Mouse (Mus musculus) frontal cortex, postnatal 10 days (tissue): ENCODE results near the gene Mipep.

Experiments used
- DNase-seq, 2 experiments: peaks; one replicate each; pipeline ENCODE4 v3.0.0; 2022; ENCODE audit warnings: low spot score in 2 of 2, mixed read lengths in 1 of 2

Mipep gene

DNA sequence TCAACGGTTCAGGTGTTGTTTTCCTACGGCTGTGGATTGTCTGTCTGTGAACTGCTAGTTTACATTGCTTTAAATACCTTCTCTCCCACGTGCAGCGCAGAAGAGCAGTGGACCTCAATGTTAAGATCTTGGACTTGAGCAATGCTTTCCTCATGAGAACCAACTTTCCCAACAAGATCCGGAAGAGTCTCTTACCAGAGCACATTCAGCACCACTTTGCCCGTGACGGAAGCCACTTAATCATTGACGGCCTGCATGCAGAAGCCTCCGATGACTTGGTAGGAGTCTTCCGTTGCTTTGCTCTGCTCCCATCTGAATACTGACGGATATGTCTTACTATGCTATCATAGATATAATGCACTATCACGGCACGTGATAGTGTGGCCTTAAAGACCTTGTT lies 17.7 kb downstream of the Mipep start:
- DNase-seq = no peak

DNA sequence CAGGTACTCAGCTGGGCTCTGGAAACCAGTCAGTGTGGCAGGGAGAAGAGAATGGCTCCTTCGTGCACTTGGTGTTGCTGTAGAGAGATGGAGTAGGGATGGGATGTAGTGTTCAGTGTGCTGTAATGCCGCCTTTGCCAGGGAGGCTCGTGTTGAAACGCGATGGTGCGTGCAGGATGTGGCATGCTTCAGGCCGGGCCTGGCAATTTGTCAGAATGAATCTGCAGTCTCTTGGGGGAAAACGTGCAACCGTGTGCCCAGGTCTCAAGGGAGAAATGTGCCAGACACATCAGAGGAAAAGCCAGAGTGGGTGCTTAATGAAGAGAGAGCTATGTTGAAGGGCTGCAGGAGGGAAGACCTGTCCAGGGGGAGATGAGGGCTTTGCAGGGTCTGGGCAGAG lies 20.6 kb downstream of the Mipep start:
- no peak for DNase-seq

DNA sequence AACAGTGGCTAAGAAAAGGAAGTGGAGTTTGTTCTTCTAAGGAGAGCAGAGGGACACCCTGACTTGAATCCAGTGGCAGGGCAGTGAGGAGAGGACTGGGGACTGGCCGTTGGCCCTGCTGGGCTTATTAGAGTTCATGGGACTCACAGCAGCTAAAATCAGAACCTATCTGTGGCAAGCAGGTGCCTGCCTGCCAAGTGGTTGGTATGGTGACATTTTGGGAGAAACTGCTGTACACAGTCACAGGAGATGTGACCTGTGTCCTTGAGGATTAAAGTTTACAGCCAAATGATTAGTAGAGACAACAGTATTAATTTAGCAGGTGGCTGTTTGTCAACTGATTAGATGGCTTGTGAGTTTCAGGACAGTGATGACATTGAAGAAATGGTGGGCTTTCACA lies 21.5 kb downstream of the Mipep start:
- DNase-seq = no peak

DNA sequence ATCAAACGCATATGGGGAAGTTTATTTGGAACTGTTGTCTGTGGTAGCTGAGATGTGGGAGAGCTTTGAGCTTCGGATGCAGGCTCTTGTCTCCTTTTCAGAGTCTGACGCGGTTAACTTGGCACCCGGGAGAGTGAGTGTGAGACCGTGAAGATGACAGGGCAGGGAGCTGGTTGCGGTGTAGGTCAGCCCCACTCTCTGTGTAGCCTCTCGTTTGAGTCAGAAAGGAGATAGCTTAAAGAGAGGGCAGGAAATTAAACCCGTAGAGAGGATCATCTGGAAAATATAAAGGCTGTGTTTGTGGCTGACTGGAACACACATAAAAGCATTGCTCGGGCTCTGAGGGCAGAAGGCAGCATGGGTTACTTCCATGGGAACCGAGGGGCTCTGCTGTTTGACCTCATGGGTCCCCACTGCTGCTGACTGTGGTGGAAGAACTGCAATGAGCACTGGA lies 22.5 kb downstream of the Mipep start:
- no peak for DNase-seq

DNA sequence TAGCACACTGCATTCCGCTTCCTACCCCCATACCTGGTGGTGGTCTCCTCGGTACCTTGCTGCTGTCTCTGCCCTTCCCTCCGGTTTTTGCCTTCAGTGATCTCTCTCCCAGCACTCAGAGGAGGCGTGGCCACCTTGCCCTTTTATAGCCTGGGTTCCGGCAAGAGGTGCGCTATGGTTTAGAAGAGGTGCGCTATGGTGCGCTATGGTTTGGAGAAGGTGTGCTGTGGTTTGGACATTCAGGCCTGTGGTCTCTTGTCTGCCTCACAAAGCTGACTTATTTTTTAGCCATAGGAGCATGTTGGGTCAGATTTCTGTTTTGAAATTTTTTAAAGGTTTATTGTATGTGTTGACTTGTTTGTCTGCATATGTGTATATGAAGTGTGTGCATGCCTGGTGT lies 25.5 kb downstream of the Mipep start:
- no peak for DNase-seq

DNA sequence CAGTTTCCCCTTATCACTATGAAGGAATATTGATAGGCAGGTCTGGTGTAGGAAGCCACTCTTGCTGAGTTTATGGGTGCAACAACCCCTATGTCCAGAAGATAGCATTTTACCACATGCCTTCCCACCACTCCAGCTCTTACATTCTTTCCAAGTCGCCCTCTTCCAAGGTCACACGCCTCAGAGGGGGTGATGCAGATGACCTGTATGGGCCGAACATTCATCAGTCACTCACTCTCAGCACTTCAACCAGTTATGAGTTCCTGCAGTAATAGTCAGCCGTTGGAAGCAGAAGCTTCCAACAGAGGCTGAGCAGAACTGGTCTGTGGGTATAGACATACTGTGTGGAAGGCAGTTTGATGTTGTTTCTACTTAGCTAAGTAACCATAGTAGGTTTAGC lies 27.2 kb downstream of the Mipep start:
- DNase-seq = no peak

DNA sequence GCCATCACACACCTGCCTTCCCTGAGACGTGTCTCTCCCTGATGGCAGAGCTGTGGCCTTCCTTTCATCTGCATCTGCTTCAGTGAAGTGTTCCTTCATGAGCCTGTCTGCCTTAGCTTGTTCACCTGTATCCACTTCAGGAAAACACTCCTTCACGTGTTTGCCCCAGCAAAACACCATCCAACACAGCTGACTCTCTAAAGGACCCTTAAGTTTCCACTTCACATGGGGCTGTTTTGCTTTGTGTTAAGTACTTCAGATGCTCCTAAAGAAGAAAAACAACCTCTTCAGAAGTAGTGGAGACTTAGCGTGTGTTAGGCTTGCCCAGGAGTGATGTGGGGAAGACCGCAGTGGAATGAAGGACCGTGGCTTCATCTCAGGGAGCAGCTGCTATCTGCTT lies 30.7 kb downstream of the Mipep start:
- no peak for DNase-seq

DNA sequence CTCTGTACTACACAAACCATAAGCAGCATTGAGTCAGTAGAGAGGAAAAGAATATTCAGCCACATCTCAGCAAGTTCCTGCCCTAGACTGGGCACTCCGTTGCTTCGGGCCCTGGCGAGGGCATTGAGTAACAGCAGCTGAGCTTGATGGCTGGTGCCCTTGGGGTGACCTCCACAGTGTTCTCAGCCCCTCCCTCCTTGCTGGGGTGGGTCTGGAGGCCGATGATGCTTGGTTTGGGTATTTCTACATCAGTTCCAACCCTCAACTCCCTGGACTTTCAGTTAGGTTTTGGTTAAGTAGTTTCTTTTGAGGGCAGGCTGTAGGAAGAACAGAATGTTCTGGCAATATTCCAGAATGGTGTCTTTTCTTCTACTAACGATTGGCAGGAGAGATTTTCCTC lies 33.7 kb downstream of the Mipep start:
- no peak for DNase-seq

DNA sequence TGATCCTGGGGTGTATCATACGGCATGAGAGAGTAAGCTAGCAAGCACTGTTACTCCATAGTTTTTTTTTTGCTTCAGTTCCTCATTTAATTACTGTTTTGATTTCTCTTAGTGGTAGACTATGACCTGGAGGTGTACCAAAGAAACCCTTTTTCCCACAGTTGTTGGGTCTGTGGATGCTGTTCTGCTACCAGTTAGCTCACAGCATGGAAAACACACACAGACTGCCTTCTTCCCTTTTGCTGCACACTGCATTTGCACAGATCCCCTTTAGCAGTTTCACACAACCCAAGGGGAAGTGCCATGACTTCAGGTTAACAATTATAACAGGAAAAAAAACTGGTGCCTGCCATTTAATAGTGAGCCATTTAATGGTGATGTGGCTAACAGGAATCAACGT lies 45.7 kb downstream of the Mipep start:
- DNase-seq = no peak

DNA sequence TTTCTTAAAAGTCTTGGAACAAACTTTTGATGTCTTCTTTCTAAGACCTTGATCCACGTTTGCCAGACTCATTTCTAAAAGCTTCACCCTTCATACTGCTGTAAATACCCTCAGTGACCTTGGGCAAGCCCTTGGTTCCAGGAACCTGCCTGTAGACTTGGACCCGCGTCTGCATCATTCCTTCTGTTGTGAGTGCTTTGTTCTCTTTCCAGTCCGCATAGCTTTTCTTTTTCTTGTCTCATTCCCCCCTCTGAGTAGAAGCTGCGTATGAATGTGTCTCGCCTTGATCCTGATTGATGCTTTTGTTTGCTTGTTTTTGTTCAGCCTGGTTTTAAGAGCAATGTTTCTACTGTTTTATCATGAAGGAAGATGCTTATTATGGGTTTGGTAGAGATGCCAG lies 52.3 kb downstream of the Mipep start:
- DNase-seq = no peak

DNA sequence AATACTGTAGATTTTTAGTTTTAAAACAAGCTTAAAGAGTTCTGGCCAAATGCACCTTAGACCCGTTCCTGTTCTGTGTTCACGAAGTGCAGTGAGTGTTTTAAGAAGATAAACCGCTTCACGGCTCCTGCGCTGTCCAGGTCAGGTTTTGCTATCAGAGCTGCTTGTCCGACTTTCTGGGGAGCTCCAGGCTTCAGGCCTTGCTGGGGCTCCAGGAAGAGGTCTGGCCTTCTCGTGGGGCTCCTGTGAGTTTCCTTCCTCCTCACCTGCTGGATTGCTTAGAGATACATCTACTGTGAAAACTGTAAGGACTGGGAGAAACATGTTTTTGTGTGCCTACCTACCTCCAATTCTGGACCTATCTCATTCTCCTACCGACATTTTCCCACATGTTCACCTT lies 55.3 kb downstream of the Mipep start:
- DNase-seq = no peak

DNA sequence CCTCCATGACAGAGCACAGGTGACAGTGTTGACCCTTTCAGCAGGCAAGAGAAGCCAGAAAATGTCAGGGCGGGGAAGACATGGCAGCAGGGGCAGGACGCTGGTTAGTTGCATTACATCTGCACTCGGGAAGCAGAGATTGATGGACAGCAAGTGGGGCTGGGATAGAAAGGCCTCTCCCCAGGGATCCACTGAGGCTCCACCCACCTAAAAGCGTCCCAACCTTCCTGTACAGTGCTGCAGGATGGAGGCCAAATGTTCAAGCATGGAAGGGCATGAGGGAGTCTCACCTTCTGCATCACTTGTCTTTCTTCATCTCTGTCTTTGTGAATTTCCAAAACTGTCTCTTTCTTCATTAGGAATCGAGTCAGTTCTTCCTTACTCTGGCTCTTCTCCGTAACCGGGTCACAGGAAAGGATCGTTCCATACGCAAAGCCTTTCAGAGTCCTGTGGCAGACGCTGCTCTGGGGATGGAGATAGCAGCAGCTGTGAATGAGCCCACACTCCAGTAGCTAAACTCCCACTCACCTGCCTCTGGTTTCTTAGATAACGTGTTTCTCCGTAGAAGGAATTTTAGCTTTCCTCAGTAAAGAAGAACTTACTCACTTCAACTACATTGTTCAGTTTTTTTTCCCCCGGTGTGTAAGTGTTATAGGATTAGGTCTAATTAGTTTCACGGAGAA lies 57.7 kb downstream of the Mipep start:
- DNase-seq = no peak

DNA sequence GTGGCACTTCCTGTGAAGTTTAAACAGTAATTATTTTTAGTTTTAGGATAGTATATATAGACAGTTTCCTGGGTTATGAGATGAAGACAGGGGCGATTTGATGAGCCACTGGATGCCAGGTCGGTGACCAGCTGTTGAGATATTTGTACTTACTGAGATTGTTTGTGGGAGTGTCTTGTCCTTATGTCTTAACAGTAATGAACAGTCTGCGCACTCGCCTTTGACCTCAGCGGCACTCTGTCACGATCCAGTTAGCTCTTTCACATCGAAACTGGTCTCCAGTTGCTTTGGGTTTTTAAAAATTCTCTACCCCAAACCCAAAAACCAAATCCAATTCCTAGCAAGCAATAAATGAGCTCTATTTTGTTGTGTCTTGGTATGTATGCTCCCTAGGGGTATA lies 59.2 kb downstream of the Mipep start:
- DNase-seq = no peak

DNA sequence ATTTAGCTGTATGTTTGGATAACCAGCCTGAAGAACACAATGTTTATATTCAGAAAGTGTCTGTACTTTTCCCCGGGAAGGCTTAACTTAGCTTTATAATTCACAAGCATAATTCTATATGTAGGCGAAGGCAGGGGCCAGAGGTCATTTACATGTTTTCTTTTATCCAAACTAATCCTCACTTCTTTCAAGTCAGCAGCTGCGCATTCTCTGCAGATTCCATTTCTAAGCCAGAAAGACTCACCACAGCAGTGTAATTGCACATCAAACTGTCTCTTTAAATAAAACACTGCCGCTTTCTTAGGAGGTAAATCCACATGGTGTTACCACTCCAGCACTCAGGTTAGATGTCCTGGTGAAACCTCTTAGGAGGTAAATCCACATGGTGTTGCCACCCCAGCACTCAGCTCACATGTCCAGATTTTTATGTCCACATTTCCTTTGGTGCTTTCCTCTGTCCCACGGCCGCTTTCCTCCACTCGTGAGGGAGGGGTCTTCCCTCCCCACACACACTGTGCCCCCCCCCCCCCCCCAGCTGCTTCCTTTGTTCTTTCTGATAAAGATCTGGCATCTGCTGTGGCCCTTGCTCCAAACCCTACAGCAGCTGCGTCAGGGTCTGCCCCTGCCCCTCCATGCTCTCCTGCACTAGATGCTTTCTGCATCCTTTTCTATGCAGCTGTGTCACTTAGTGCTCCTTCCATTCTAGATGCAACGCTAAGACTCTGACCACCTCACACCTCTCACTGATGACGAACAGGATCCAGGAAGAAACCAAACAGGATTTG lies 61.1 kb downstream of the Mipep start:
- DNase-seq = no peak

DNA sequence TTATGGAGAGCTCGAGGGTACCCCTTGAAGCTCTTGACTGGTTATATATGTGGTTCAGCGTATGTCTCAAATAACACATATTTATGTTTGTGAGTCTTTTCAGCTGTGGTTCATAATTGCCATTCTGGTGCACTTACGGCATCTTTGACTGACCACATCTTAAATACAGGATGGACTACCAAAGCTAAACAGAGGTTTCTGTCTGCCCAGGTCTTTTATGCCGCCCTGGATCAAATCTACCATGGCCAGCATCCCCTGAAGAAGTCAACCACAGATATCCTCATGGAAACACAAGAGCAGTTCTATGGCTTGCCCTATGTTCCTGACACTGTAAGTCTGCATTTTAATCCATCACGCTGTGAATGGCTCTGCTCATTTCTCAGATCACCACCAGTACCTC lies 61.8 kb downstream of the Mipep start:
- DNase-seq = no peak

DNA sequence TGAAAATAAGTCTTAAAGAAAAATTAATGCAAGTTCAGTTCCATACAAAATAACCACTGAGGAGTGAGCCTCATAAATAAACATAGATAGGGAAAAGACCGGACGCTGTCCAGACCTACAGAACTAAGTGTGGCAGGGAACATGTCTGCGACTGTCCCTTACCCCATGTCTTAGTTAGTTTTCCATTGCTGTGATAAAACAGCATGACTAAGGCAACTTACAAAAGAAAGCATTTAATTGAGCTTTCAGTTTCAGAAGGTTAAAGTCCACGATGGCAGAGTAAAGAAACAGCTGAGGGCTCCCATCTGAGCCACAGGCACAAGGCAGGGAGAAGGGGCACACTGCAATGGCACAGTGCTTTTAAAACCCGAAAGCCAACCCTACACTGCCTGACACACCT lies 63.8 kb downstream of the Mipep start:
- DNase-seq = no peak

DNA sequence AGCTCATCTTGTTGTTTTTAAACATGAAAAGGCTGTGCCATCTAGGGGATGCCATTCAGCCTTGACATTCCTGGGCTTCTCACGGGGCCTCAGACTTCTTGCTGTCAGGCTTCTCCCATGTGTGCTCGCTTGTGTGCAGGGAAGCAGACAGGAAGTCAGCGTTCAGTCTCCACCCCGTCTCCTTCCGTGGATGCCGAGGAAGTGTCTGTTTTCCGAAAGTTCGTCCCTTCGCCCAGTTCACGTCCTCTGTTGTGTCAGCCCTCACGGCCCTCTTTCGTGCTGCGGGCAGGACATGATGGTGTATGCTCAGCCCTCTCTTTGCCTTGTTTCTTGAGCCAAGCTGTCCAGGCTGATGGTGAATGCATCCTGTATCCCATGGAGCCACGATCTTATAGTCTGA lies 65.7 kb downstream of the Mipep start:
- DNase-seq = no peak

DNA sequence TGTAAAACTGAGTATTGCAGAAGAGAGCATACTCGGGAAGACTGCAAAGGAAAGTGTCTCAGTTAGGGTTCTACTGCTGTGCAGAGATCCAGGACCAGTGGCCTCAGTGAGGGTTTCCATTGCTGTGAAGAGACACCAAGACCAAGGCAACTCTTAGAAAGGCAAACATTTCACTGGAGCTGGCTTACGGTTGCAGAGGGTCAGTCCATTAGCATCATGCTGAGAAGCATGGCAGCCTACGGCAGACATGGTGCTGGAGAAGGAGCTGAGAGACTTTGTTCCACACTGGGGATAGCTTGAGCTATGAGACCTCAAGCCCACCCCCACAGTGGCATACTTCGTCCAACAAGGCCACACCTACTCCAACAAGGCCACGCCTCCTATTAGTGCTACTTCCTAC lies 67.3 kb downstream of the Mipep start:
- DNase-seq = no peak

DNA sequence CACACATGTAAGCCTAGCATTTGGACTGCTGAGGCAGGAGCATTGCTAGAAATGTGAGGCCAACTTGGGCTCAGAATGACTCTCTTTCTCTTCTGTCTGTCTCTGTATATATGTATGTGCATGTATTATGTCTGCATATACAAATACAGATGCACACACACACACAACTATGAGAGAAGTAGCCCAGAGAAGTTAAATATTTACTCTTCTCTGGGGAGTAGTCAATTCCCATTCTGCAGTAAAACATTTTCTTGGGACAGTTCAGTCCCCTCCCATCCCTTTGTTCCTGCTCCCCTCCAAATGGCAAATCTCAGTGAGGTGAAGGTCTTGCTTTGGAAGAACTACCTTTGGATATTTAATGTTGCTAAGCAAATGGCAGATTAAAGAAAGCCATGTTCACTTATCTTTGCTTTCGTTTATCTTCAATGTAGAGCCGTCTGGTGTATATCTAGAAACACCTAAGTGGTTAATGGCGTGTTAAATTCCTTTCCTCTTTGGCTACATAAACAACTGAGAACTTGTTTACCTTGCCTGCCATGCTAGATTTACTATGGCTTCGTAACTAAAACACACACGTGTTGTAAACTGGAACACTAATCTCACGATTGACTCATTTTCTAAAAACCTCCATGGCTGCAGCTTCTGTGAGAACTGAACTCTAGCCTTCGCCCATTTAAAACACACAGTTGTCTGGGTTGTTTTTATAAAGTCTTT lies 72.0 kb downstream of the Mipep start:
- DNase-seq = no peak

DNA sequence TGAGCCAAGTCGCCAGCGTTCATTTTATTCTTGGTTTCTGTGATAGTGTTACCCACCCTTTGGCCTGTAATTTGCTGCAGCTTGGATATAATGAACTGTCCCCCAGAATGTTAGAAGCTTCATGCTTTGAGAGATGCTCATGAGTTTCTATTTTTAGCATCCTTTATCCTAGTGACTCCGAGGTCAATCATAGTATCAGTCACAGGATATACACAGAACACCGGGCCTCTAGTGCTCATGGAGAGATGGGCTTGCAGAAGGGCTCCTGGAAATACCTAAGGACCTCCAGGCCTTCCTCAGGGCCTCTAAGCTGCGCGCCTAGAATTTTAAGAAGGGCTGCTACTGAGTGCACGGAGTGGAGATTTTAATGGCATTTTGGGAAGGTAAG lies 72.5 kb downstream of the Mipep start:
- no peak for DNase-seq

DNA sequence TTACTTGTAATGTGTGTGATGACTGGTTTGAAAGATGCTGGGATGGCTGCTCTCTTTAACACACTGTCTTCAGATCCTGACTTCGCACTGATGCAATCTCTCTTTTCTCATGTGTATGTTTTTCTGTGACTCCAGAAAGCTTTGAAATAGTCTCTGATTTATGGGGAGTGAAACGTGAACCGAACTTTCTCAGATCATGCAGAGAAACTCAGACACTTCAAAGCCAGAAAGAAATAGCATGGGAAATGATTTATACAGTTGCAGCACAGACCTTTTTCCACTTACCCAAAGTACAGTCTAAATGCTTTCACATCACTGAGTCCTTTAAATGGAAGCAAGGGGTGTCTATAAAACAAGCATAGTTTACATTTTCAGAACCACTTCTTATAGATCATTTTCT lies 79.0 kb downstream of the Mipep start:
- DNase-seq = no peak

DNA sequence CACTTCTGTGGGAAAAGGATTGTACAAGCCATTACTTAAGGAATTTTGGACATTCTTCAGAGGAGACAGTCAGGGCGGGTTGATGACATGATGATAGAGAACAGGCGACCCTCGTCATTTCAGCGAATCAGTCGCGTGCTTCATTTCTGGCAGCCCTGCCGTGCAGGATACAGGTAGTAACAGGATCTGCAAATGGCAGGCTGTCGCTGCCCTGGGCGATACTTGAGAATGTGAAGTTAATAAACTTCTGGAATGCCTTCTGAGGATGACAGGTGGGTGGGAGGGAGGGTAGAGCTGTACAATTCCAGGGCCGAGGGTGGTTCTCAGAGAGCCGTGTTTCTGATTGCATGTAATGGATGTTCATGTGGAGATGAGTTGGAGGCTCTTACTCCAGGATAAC lies 82.0 kb downstream of the Mipep start:
- no peak for DNase-seq

DNA sequence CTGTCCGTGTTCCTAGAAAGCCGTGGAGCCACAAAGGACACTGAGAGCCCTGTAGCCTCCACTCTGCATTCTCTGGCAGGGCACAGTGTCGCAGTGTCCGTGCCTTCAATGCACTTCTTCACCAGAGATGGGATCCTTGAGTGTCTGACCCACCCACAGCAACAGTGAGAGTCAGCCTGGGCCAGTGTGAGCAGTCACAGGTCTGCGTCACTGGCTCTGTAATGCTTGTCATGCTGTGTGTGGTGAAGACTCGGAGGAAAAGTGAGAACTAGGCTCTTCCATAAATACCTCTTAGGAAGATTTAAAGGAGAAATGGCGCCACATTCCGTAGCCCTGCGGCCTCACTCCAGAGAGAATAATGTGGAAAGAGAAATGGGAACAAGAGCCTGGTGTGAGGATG lies 84.0 kb downstream of the Mipep start:
- no peak for DNase-seq
